Mouse (Mus musculus): ENCODE data around the gene Snapc4.

DNA sequence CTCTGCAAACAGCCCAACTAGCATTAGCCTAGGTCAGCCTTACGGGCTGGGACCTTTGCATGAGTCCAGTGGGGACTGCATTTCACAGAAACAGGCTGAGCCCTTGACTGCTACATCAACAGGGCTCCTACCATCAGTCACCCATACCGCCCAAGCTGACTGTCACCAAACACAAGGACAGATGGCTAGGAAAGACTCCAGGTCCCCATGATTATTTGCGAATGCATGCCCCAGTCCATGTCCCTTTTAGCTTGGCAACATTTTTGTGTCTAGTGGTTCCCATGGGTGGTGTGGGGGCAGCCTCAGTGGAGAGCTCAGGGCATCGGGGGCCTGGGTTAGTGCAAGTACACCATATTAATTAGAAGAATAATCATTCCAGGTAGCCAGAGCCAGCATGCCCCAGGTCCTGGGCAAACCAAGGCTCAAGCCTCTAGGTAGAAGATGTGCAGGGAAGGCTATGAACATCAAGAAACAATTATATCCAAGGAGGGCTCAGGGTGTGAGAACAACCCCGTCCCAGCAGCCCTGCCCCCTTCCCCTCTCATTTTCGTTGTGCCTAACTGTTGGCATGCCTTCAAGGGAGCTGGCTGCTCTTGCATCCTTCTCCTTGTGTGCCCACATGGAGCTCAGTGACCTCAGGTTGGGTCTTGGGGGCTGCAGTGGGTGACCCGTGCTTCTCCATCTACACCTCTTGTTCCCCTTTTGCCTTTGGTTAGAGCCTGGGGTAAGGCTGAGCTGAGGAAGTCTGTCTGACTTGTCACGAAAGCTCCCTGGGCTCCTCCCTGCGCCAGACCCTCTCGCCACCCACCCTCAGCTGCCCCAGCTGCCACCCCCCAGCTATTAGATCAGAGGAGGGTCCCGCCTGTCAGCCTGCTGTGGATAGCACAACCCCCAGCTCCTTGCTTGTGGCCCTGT lies 27.1 kb downstream of the Snapc4 start:
- no peak for TF ChIP-seq CTCF (conservative IDR thresholded peaks at IDR 0.05; ENCODE audit: insufficient read depth, insufficient read length, low read depth, low read length)
- TF ChIP-seq POLR2A (IDR thresholded peaks at IDR 0.05; ENCODE audit: low read depth, low read length), result no peak
